ENCODE assay signal across 21 mouse cellular contexts in the genomic region with DNA sequence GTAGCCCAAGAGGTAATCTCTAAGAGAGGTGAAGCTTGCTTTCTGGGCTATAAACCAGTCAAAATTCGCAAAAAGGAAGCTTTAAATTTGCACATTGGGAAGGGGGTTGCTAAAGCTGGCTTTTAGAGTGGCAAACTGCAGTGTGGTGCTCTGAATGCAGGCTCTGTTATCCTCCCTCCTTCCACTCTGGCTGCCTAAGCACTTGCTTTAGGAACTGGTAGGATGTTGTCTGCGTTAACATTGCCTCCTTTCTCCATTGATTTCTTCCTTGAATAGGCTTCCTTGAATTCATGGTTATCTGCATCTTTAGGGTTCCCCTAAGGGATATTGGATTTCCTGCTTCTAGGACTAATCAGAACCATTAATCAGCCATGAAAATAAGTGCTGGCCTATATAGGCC.
"Had no signal": no experiment of that assay in that cellular context is flagged by ENCODE, and none has a peak within 500 bp of the region (broad histone marks: within the 10 kb centered on the region; RNA-seq: fewer than 3 reads in every experiment).

No protein-coding gene starts in this region.

- H3K4me2 ChIP-seq: intestine, embryonic 15.5 days; kidney, embryonic 15.5 days; liver, embryonic 11.5 days; lung, embryonic 14.5 days; midbrain, embryonic 12.5 days; neural tube, embryonic 12.5 days; stomach, embryonic 15.5 days had no signal

- H3K4me3 ChIP-seq: intestine, embryonic 15.5 days; kidney, embryonic 15.5 days; midbrain, embryonic 12.5 days; neural tube, embryonic 12.5 days; stomach, embryonic 15.5 days had no signal

- H3K27me3 ChIP-seq: intestine, embryonic 15.5 days; kidney, embryonic 15.5 days; midbrain, embryonic 12.5 days; neural tube, embryonic 12.5 days; stomach, embryonic 15.5 days had no signal

- DNase-seq: kidney, adult 11 months; kidney, adult 8-10 months; kidney, postnatal 10 days; kidney, postnatal 36 days; layer of hippocampus, postnatal 36 days; liver, postnatal 0 days; lung, embryonic 14.5 days; right cerebral cortex, postnatal 25 days; spleen, adult 18-20 months; thymus, adult 18-20 months; thymus, postnatal 36 days had no signal

- H3K27ac ChIP-seq: intestine, embryonic 15.5 days; kidney, embryonic 15.5 days; liver, embryonic 14.5 days; macrophage; midbrain, embryonic 12.5 days; neural tube, embryonic 12.5 days; stomach, embryonic 15.5 days had no signal

- ATAC-seq: intestine, embryonic 15.5 days; liver, postnatal 0 days; lung, postnatal 0 days; midbrain, embryonic 16.5 days had no signal

- H3K4me1 ChIP-seq: intestine, embryonic 15.5 days; kidney, embryonic 15.5 days; midbrain, embryonic 12.5 days; neural tube, embryonic 12.5 days; stomach, embryonic 15.5 days had no signal

- H3K36me3 ChIP-seq: intestine, embryonic 15.5 days; kidney, embryonic 15.5 days; midbrain, embryonic 12.5 days; neural tube, embryonic 12.5 days; stomach, embryonic 15.5 days had no signal

- H3K9me3 ChIP-seq: intestine, embryonic 15.5 days; kidney, embryonic 15.5 days; midbrain, embryonic 12.5 days; neural tube, embryonic 12.5 days; stomach, embryonic 15.5 days had no signal

- H3K9ac ChIP-seq: intestine, embryonic 15.5 days; kidney, embryonic 15.5 days; liver, embryonic 14.5 days; liver, postnatal 0 days; lung, embryonic 14.5 days; midbrain, embryonic 12.5 days; neural tube, embryonic 12.5 days; stomach, embryonic 15.5 days had no signal
